Mouse (Mus musculus) kidney, adult 2 months (tissue): Measurements from ENCODE around the gene Eif3a.

Experiments used
- CTCF ChIP-seq: fragments of 200-500 bp; conservative IDR thresholded peaks from 2 replicates; pipeline ENCODE4 v1.5.1; 2011; ENCODE audit warnings: low read depth, mild to moderate bottlenecking, control low read depth, low read length, moderate library complexity, mixed read lengths; ENCODE audit not compliant: insufficient read depth, insufficient read length
- POLR2A ChIP-seq: fragments of 200-500 bp; IDR thresholded peaks from one replicate; pipeline ENCODE4 v1.6.1; 2011; ENCODE audit warnings: low read depth, low read length, control low read depth

- TF ChIP-seq CTCF (peak; percentile 70), POLR2A (peak; percentile 67)
These were observed 20.9 kb upstream of the Eif3a start, which contains the start of gene Fam45a for GRCm38 (mm10) chr19:60811098-60812035.
